Mouse (Mus musculus) layer of hippocampus, adult 9-11 months (tissue): ENCODE data around the gene Ncoa3.
A peak's percentile ranks its signal among the peaks of the same experiment; 100 is the strongest.
"Not testable (repeated sequence)": the region's sequence is repeated elsewhere in the genome, so short reads cannot be mapped to it uniquely, and the experiment has no call there.

ENCODE experiments used
- DNase-seq: peaks from one replicate; pipeline ENCODE4 v3.0.0; 2022

Gene Ncoa3

GRCm38 (mm10) chr2:166080967-166081750 lies 88.7 kb downstream of the Ncoa3 start:
- no peak for DNase-seq

GRCm38 (mm10) chr2:166082193-166082592 lies 89.8 kb downstream of the Ncoa3 start:
- peak; percentile 58 for DNase-seq

- DNase-seq: no peak
These were observed 90.2 kb downstream of the Ncoa3 start for GRCm38 (mm10) chr2:166082661-166083060.

DNA sequence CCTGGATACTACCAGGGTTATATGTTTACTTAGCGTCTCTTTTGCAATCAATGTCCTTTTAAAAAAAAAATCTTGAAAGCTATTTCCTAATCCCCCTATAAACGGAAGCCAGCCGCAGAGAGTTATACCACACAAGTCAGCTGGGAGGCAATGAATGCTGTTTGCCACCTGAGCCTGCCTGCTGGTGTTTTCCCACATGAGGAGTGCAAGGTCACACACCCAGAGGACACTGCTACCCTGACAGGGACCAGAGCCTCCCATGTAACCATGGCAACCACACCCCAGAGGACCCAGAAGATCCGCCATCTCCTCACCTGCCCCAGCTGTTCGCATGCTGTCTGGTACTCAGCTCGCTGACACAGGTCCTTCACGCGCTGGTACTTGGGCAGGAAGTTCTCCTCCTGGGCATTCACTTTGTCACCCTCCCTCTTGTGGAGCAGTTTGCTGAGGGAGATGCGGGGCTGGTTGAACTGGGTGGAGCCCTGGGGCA lies 91.2 kb downstream of the Ncoa3 start:
- DNase-seq: no peak

DNA sequence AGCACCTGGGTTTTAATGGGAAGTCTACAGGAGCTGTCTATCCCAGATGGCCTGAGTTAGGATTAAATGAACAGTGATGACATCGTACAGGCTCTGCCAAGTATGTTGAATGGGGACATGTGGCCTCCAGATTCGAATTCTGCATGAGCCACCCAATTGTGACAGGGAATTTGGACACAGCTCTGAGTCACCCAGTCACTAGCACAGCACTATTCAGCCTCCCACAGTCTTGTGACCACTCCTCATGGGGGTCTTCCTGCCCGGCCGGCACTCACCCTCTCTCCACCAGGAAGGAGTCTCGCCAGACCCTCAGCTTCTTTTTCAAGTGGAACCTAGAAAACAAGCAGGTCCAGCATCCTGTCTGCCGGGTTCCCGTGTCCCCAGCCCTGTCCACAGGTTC lies 91.7 kb downstream of the Ncoa3 start:
- DNase-seq: peak; percentile 32

- not testable (repeated sequence) for DNase-seq
These were observed 92.5 kb downstream of the Ncoa3 start for GRCm38 (mm10) chr2:166084964-166085363.

GRCm38 (mm10) chr2:166085780-166086179 lies 93.3 kb downstream of the Ncoa3 start:
- DNase-seq: no peak

DNA sequence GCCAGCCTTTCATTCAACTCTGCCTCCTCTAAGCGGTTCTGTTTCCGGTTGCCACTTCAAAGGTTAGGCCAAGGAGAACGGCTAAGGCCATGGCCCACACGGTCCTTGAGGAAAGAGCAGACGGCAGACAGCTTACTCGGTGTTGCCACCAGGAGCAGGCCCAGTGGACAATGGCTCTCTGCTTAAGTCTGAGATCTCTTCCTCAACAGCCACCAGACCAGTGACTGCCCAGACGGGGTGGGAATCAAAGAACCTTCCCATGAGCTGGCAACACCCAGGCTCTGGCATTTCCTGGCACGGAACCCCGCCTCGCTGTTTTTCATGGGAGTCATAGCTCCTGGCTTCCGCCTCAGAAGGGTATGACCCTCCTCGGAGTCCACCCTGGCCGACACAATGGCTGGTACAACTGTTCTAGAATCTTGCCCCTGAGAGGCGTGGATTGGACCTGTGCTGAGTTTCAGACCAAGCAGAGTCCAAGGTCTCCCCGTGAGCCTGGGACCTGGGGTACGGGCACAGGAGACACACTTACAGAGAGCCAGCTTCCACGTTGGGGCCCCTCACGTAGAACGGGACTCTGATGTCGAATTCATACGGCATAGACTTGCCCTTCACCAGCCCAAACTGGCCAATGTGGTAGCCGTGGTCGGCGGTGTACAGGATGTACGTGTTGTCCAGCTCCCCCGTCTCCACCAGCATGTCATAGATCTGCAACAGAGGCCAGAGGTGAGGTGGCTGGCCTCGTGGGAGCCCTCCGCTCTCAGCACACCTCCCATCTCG lies 94.2 kb downstream of the Ncoa3 start:
- no peak for DNase-seq

DNA sequence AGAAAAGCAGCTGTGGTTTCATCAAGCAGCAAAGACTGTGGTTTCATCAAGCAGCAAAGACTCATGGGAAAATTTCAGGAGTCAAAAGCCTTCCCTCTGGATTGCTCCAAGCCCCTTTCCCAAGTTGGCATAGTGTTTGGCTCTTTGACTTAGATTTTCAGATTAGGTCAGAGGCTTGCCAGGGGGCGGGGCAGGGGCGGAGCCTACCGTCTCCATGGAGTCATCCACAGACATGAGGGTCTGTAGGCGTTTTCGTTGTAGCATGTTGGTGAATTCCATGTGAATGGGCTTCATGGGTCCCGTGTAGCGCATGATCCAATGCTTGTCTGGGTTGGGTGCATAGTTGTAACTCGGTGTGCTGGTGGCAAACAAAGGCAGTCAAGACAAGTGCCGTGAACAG lies 96.6 kb downstream of the Ncoa3 start:
- DNase-seq: no peak

DNA sequence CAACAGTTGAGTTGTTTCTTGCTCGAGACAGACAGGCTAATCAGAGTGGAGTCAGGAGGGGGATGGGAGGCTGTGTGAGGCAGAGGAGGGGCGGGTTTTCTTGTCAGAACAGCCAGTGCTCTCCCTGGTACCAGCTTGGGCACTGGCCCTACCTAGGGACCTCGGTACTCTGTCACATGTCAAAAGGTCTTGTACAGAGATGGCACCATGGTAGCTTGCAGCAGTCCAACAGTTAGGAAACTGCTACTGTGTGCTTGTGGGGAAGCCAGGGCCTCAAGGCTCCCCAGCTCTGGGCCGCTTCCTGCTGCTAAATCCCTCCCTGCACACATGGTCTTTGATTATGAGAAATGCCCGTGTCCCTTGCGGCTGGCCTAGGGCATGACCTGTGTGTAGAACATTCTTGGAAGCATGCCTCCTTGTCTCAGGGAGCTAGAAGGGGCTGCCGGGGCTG lies 97.7 kb downstream of the Ncoa3 start:
- DNase-seq: no peak

DNA sequence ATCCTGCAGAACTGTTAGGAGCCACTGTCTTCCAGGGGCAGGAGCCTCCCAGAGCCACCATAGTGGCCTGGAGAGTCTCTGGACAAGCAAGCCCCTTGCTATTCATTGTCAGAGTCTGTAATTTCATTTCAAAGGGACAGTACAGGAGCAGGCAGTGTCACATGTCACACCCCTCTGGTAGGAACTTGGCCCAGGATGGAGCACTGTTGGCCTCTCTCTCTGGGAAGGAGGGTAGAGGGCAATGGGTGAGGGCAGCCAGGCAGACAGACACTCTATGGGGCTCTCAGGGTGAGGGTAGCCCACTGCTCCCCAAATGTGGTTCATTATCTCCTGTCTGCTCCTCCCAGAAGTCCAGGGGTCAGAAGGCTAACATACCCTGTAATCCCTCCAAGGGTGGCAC lies 99.2 kb downstream of the Ncoa3 start:
- DNase-seq: no peak

GRCm38 (mm10) chr2:166092412-166092811 lies 100.0 kb downstream of the Ncoa3 start:
- no peak for DNase-seq

GRCm38 (mm10) chr2:166096300-166096699 lies 103.9 kb downstream of the Ncoa3 start:
- no peak for DNase-seq

DNA sequence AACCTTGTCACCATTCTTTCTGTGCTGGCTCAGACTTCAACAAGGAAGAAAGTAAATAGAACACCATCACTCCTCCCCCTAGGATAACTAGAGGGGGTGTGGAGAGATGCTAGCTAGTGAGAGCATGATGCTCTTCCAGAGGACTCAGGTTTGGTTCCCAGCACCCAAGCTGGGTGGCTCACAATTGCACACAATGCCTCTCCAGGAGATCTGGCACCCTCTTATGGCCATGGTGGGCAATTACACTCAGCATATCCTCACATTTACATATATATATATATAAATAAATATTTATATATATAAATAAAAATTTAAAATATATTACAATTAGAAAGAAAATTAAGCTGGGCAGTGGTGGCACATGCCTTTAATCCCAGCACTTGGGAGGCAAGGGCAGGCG lies 104.4 kb downstream of the Ncoa3 start:
- no peak for DNase-seq

DNA sequence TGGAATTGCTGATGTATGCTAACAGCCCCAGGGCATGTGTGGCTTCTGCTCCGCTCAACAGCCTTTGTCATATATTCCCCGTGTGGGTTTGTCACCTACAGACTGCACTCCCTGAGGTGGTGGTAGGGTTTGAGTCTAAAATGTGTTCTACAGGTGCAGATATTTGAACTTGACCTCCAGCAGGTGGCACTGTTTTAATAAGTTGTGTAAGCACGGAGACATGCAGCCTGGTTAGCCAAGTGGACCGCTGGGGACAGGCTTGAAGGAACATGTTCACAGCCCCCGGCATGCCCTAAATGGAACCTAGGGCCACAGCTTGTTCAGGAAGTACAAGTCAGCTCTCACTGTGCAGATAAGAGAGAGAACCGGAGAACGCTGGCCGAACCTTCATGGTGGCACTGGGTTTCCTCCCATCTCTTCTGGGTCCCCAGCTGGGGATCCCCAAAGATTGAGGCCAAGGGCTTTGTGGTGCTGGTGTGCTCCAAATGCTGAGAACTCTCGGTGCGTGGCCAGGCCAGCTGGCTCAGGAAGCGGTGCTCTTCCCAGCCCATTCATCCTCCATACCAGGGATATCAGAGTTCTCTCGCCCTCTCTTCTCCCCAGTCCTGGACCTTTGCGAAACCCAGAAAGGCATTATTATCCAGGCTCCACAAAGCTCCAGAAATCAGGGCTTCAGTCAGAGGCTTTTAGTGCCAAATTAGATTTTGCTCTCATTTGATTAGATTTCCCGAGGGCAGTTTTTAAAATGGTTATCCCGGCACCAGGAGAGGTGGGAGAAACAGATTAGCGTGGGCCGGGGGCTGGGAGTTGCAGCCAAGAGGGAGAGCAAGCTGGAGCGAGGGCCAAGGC lies 105.2 kb downstream of the Ncoa3 start:
- DNase-seq: no peak

DNA sequence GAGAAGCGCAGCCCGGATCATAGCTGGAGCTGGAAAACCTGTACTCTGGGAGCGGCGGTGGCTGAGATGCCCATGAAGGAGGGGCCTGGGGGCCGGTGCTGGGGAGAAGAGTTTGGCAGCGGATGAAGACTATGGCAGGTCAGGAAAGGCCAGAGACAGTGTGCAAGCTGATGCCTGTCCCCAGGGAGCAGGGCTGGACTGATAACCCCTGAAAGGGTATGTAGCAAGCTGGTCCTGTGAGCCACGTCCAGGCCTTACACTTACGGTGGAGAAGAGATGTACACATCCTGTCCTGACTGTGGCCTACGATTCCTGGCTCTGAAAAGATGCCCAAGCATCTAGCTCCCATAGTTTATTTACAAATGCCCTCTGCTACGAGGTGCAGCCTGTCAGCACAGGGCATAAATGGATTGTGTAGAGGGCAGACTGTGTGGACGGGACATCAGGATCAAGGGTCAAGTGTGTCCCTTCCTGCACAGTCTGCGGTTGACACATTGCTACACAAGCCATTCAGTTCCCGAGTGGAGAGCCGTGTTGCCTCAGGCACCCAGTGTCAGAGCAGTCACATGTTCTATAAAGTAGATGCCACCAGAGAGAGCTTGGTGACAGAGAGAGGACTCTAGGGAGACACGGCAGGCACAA lies 106.0 kb downstream of the Ncoa3 start:
- DNase-seq: no peak

DNA sequence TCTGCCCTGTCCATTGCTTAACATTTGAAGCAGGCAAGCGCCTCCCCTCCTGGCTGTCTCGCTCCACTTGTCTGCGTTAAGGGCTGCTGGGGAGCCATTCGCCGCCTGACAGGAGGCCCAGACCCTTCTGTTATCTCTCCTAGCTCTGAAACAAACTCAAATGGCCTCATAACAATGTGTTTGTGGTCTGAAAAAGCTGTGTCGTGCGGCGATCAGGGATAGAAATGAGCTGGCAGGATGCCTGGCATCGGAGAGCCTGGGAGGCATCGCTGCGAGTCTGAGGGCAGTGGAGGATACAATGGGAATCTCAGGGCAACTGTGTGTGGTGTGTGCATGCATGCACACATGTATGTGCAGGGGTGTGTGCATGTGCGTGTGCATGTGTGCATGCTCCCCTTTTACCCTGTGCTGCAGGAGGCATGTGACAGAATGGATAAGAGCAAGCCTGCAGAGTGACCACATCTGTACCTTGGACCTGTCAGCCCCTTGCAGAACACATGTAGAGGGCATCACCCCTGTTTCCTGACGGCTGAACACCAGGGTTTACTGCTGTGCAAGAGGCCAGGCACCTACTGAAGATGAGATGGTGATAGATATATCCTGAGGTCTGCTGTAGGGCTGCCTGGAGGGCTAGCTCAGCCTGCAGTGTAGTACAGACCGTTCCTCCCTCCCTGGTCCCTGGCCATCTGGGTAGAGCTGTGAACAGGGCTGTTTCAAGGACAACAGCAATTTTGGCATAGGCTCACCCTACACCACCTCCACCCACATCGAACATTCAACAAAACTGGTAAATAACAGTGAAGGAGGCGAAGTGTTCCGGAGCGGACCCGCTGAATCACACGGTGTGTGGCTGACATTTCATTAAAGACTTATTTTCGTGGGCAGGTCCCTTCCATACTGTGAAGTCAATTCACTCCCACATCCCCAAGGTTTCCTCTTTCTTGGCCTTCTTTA lies 108.2 kb downstream of the Ncoa3 start:
- peak; percentile 52 for DNase-seq

DNA sequence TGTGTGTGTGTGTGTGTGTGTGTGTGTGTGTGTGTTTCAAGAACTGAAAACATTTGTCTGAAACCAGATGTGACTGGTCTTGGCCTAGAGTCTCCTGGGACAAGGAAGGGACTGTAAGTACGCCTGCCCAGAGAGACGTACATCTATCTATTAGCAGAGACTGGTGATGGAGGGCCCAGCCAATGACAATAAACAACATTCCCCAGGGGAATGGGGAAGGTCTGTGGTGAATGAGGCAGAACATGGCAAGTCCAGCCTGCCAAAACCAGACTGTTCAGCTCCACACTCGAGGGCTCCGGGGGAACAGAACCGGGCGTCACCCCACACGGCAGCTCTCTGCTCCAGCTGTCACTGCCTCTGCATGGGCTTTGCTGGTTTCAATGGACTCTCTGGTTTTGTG lies 110.5 kb downstream of the Ncoa3 start:
- DNase-seq: no peak

DNA sequence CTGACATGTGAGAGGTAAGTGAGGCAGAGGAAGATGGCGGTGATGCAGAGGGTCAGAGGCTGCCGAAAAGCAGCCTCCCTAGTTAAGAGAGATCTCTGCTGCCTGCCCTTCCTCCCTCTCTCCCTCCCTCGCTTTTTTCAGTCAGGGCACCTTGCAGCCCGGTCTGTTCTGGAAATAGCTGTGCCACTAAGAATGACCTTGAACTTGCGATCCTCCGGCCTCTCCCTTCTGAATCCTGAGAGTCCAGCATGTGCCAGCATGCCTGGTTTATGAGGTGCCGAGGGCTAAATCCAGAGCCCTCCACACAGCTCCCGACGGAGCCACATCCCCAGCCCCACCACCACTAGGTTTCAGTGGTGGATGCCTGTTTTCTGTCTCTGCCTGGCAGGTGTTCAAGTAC lies 113.5 kb downstream of the Ncoa3 start:
- no peak for DNase-seq

GRCm38 (mm10) chr2:166106631-166107030 lies 114.2 kb downstream of the Ncoa3 start:
- DNase-seq: peak; percentile 33

- DNase-seq: peak; percentile 42
These were observed 115.5 kb downstream of the Ncoa3 start for GRCm38 (mm10) chr2:166107911-166108310.
